Mouse (Mus musculus) spleen, embryonic (tissue): ENCODE measurements at regions not wholly inside any gene's neighbourhood (a gene's known extent, or its start where the extent isn't known, plus 50 kb on each side); places are given as distances from the start of the nearest gene placed in this dataset.

Experiments used
- CTCF ChIA-PET: fragments of 350-600 bp; sonication (Branson Sonifier 250); formaldehyde crosslinking; loops from one replicate; lab custom pipeline; 2022; lab: Charles Lee

- CTCF ChIA-PET = interaction anchor here (1.2 kb wide), 1 partner anchor 180 kb away, joined by 4 read pairs; no protein-coding TSS in a partner anchor
Observed at GRCm38 (mm10) chr16:78635257-78635656, 58.7 kb upstream of the D16Ertd472e start.

GRCm38 (mm10) chr16:78631797-78632196 is 55.3 kb upstream of the D16Ertd472e start:
- CTCF ChIA-PET = interaction anchor here (0.5 kb wide), 1 partner anchor 1527 kb away, joined by 3 read pairs; no protein-coding TSS in a partner anchor

- CTCF ChIA-PET = no interaction called here
Observed at GRCm38 (mm10) chr16:78626803-78627202, 50.3 kb upstream of the D16Ertd472e start.
